Mouse (Mus musculus): ENCODE results near the gene Vmn1r180. TPM values are rescaled to one million over a fixed set of nuclear protein-coding genes. Genes with fewer than 3 reads are reported as not detected.
"Not testable (repeated sequence)": the region's sequence is repeated elsewhere in the genome, so short reads cannot be mapped to it uniquely, and the experiment has no call there.

Vmn1r180 gene
- not detected in 2 replicates for total RNA-seq (2014; fragmentation: Nextera tagmentation)
- 0.06 and 0.11 TPM in 2 replicates for total RNA-seq (2017)
- polyA plus RNA-seq (2012) = not detected in 2 replicates

GRCm38 (mm10) chr7:23950332-23950731, at the start of gene Vmn1r180:
Vmn1r180 (plus strand) TSS chr7:23950632.
- TF ChIP-seq CTCF (IDR thresholded peaks at IDR 0.05; ENCODE audit: low read depth, low read length) (no peak), TAL1 (conservative IDR thresholded peaks at IDR 0.05; ENCODE audit: low read depth, low read length) (no peak), GATA1 (IDR thresholded peaks at IDR 0.05; ENCODE audit: borderline replicate concordance, low read length) (no peak), POLR2AphosphoS5 (IDR thresholded peaks at IDR 0.05; ENCODE audit: insufficient replicate concordance, low read depth, low read length) (no peak), GATA2 (IDR thresholded peaks at IDR 0.05; ENCODE audit: borderline replicate concordance, low read depth, low read length) (no peak)
- no peak for DNase-seq (ENCODE audit: low spot score)
- no peak for ATAC-seq (ENCODE audit: extremely low read depth, insufficient number of reproducible peaks, low FRiP score, poor library complexity, severe bottlenecking)
- Histone ChIP-seq H3K36me3 (replicated peaks) (no peaks in the 10 kb centered on the region), H3K27me3 (ENCODE audit: insufficient read depth, low read length) (no peaks in the 10 kb centered on the region), H3K4me1 (ENCODE audit: insufficient read depth, low read depth, low read length) (no peaks in the 10 kb centered on the region), H3K4me3 (ENCODE audit: low read depth, low read length) (no peak within 1 kb of the TSS), H3K9me3 (replicated peaks) (no peaks in the 10 kb centered on the region)

- Histone ChIP-seq H3K27me3 (ENCODE audit: insufficient read depth, low read length) (no peaks in the 10 kb centered on the region), H3K9me3 (replicated peaks) (no peaks in the 10 kb centered on the region), H3K36me3 (replicated peaks) (no peaks in the 10 kb centered on the region), H3K4me3 (ENCODE audit: low read depth, low read length) (no peak within 1 kb of the TSS), H3K4me1 (ENCODE audit: insufficient read depth, low read depth, low read length) (no peaks in the 10 kb centered on the region)
- ATAC-seq (ENCODE audit: extremely low read depth, insufficient number of reproducible peaks, low FRiP score, poor library complexity, severe bottlenecking) (no peak), DNase-seq (ENCODE audit: low spot score) (no peak)
- no peak for TF ChIP-seq GATA2 (IDR thresholded peaks at IDR 0.05; ENCODE audit: borderline replicate concordance, low read depth, low read length)
- no peak for TF ChIP-seq GATA1 (IDR thresholded peaks at IDR 0.05; ENCODE audit: borderline replicate concordance, low read length)
- no peak for TF ChIP-seq CTCF (IDR thresholded peaks at IDR 0.05; ENCODE audit: low read depth, low read length)
- TF ChIP-seq POLR2AphosphoS5 (IDR thresholded peaks at IDR 0.05; ENCODE audit: insufficient replicate concordance, low read depth, low read length) = no peak
- TF ChIP-seq TAL1 (conservative IDR thresholded peaks at IDR 0.05; ENCODE audit: low read depth, low read length) = no peak
Measured at GRCm38 (mm10) chr7:23926678-23927077, 23.8 kb upstream of the Vmn1r180 start, which contains the start of gene Vmn1r179. Vmn1r179 (plus strand) TSS chr7:23926978.

- not testable (repeated sequence) for H3K4me1 ChIP-seq (ENCODE audit: insufficient read depth, low read depth, low read length); H3K4me3 ChIP-seq (ENCODE audit: low read depth, low read length); ATAC-seq (ENCODE audit: extremely low read depth, insufficient number of reproducible peaks, low FRiP score, poor library complexity, severe bottlenecking); DNase-seq (ENCODE audit: low spot score); H3K27me3 ChIP-seq (ENCODE audit: insufficient read depth, low read length); H3K9me3 ChIP-seq (replicated peaks); H3K36me3 ChIP-seq (replicated peaks)
Measured at GRCm38 (mm10) chr7:23968044-23968443, 17.6 kb downstream of the Vmn1r180 start.

GRCm38 (mm10) chr7:23974315-23974714, 23.9 kb downstream of the Vmn1r180 start, which contains the start of gene Vmn1r181:
Vmn1r181 (plus strand) TSS chr7:23974615.
- not testable (repeated sequence) for H3K4me3 ChIP-seq (ENCODE audit: low read depth, low read length); H3K27me3 ChIP-seq (ENCODE audit: insufficient read depth, low read length); H3K36me3 ChIP-seq (replicated peaks); H3K9me3 ChIP-seq (replicated peaks); ATAC-seq (ENCODE audit: extremely low read depth, insufficient number of reproducible peaks, low FRiP score, poor library complexity, severe bottlenecking); DNase-seq (ENCODE audit: low spot score); H3K4me1 ChIP-seq (ENCODE audit: insufficient read depth, low read depth, low read length)

- H3K9me3 ChIP-seq (replicated peaks) = no peaks in the 10 kb centered on the region
- no peaks in the 10 kb centered on the region for H3K4me1 ChIP-seq (ENCODE audit: insufficient read depth, low read depth, low read length)
- no peaks in the 10 kb centered on the region for H3K36me3 ChIP-seq (replicated peaks)
- no peaks in the 10 kb centered on the region for H3K27me3 ChIP-seq (ENCODE audit: insufficient read depth, low read length)
- ATAC-seq (ENCODE audit: extremely low read depth, insufficient number of reproducible peaks, low FRiP score, poor library complexity, severe bottlenecking) (no peak), DNase-seq (ENCODE audit: low spot score) (no peak)
- H3K4me3 ChIP-seq (ENCODE audit: low read depth, low read length) = no peak within 1 kb of the TSS
- TF ChIP-seq GATA2 (IDR thresholded peaks at IDR 0.05; ENCODE audit: borderline replicate concordance, low read depth, low read length) (no peak), TAL1 (conservative IDR thresholded peaks at IDR 0.05; ENCODE audit: low read depth, low read length) (no peak), POLR2AphosphoS5 (IDR thresholded peaks at IDR 0.05; ENCODE audit: insufficient replicate concordance, low read depth, low read length) (no peak), GATA1 (IDR thresholded peaks at IDR 0.05; ENCODE audit: borderline replicate concordance, low read length) (no peak), CTCF (IDR thresholded peaks at IDR 0.05; ENCODE audit: low read depth, low read length) (no peak)
Measured at GRCm38 (mm10) chr7:24001391-24001790, 51.0 kb downstream of the Vmn1r180 start, which contains the start of gene V1rd19. V1rd19 (plus strand) TSS chr7:24001691.

Other genes starting within 250 kb of the Vmn1r180 start
- gene Vmn1r173, start 249.9 kb upstream of the Vmn1r180 start, total RNA-seq (2014; fragmentation: Nextera tagmentation) = not detected in 2 replicates
- gene Vmn1r173, start 249.9 kb upstream of the Vmn1r180 start, total RNA-seq (2017) = 0.05 and 0.12 TPM in 2 replicates
- not detected in 2 replicates for gene Vmn1r173, start 249.9 kb upstream of the Vmn1r180 start, polyA plus RNA-seq (2012)
- gene Vmn1r174, start 198.4 kb upstream of the Vmn1r180 start, total RNA-seq (2014; fragmentation: Nextera tagmentation) = not detected in 2 replicates
- gene Vmn1r174, start 198.4 kb upstream of the Vmn1r180 start, total RNA-seq (2017) = 0.06 and 0.60 TPM in 2 replicates
- not detected in 2 replicates for gene Vmn1r174, start 198.4 kb upstream of the Vmn1r180 start, polyA plus RNA-seq (2012)
- not detected in 2 replicates for gene Vmn1r175, start 140.0 kb upstream of the Vmn1r180 start, total RNA-seq (2014; fragmentation: Nextera tagmentation)
- gene Vmn1r175, start 140.0 kb upstream of the Vmn1r180 start, total RNA-seq (2017) = 0.27 TPM in 1 of 2 replicates, not detected in the other
- gene Vmn1r175, start 140.0 kb upstream of the Vmn1r180 start, polyA plus RNA-seq (2012) = not detected in 2 replicates
- not detected in 2 replicates for gene Vmn1r176, start 113.3 kb upstream of the Vmn1r180 start, total RNA-seq (2014; fragmentation: Nextera tagmentation)
- gene Vmn1r176, start 113.3 kb upstream of the Vmn1r180 start, total RNA-seq (2017) = 0.05 TPM in 1 of 2 replicates, not detected in the other
- gene Vmn1r176, start 113.3 kb upstream of the Vmn1r180 start, polyA plus RNA-seq (2012) = not detected in 2 replicates
- not detected in 2 replicates for gene Vmn1r177, start 84.2 kb upstream of the Vmn1r180 start, total RNA-seq (2014; fragmentation: Nextera tagmentation)
- gene Vmn1r177, start 84.2 kb upstream of the Vmn1r180 start, total RNA-seq (2017) = not detected in 2 replicates
- not detected in 2 replicates for gene Vmn1r177, start 84.2 kb upstream of the Vmn1r180 start, polyA plus RNA-seq (2012)
- gene Vmn1r178, start 58.6 kb upstream of the Vmn1r180 start, total RNA-seq (2014; fragmentation: Nextera tagmentation) = not detected in 2 replicates
- gene Vmn1r178, start 58.6 kb upstream of the Vmn1r180 start, total RNA-seq (2017) = 0.17 TPM in 1 of 2 replicates, not detected in the other
- gene Vmn1r178, start 58.6 kb upstream of the Vmn1r180 start, polyA plus RNA-seq (2012) = not detected in 2 replicates
- gene Vmn1r179, start 23.7 kb upstream of the Vmn1r180 start, total RNA-seq (2014; fragmentation: Nextera tagmentation) = not detected in 2 replicates
- 0.06 TPM in 1 of 2 replicates, not detected in the other for gene Vmn1r179, start 23.7 kb upstream of the Vmn1r180 start, total RNA-seq (2017)
- not detected in 2 replicates for gene Vmn1r179, start 23.7 kb upstream of the Vmn1r180 start, polyA plus RNA-seq (2012)
- gene Vmn1r181, start 24.0 kb downstream of the Vmn1r180 start, total RNA-seq (2014; fragmentation: Nextera tagmentation) = not detected in 2 replicates
- gene Vmn1r181, start 24.0 kb downstream of the Vmn1r180 start, total RNA-seq (2017) = 0.05 and 0.06 TPM in 2 replicates
- gene Vmn1r181, start 24.0 kb downstream of the Vmn1r180 start, polyA plus RNA-seq (2012) = not detected in 2 replicates
- gene V1rd19, start 51.1 kb downstream of the Vmn1r180 start, total RNA-seq (2014; fragmentation: Nextera tagmentation) = not detected in 2 replicates
- gene V1rd19, start 51.1 kb downstream of the Vmn1r180 start, total RNA-seq (2017) = 0.23 TPM in 1 of 2 replicates, not detected in the other
- not detected in 2 replicates for gene V1rd19, start 51.1 kb downstream of the Vmn1r180 start, polyA plus RNA-seq (2012)
- gene Vmn1r183, start 102.6 kb downstream of the Vmn1r180 start, total RNA-seq (2014; fragmentation: Nextera tagmentation) = not detected in 2 replicates
- 0.06 and 0.11 TPM in 2 replicates for gene Vmn1r183, start 102.6 kb downstream of the Vmn1r180 start, total RNA-seq (2017)
- not detected in 2 replicates for gene Vmn1r183, start 102.6 kb downstream of the Vmn1r180 start, polyA plus RNA-seq (2012)
- gene Zfp180, start 131.3 kb downstream of the Vmn1r180 start, total RNA-seq (2014; fragmentation: Nextera tagmentation) = 18.7 and 19.2 TPM in 2 replicates
- gene Zfp180, start 131.3 kb downstream of the Vmn1r180 start, total RNA-seq (2017) = 13.9 and 16.1 TPM in 2 replicates
- 16.0 and 16.2 TPM in 2 replicates for gene Zfp180, start 131.3 kb downstream of the Vmn1r180 start, polyA plus RNA-seq (2012)
- 1.0 TPM in 1 of 2 replicates, not detected in the other for gene Zfp112, start 161.7 kb downstream of the Vmn1r180 start, total RNA-seq (2014; fragmentation: Nextera tagmentation)
- 0.22 and 0.46 TPM in 2 replicates for gene Zfp112, start 161.7 kb downstream of the Vmn1r180 start, total RNA-seq (2017)
- gene Zfp112, start 161.7 kb downstream of the Vmn1r180 start, polyA plus RNA-seq (2012) = 0.05 and 0.11 TPM in 2 replicates
- 12.7 and 16.6 TPM in 2 replicates for gene Zfp235, start 183.5 kb downstream of the Vmn1r180 start, total RNA-seq (2014; fragmentation: Nextera tagmentation)
- gene Zfp235, start 183.5 kb downstream of the Vmn1r180 start, total RNA-seq (2017) = 6.6 and 7.9 TPM in 2 replicates
- 0.99 and 1.5 TPM in 2 replicates for gene Zfp235, start 183.5 kb downstream of the Vmn1r180 start, polyA plus RNA-seq (2012)
- not detected in 2 replicates for gene Zfp114, start 224.4 kb downstream of the Vmn1r180 start, total RNA-seq (2014; fragmentation: Nextera tagmentation)
- gene Zfp114, start 224.4 kb downstream of the Vmn1r180 start, total RNA-seq (2017) = 0.05 TPM in 1 of 2 replicates, not detected in the other
- not detected in 2 replicates for gene Zfp114, start 224.4 kb downstream of the Vmn1r180 start, polyA plus RNA-seq (2012)

Data from G1E (cell line).